Mouse (Mus musculus): ENCODE measurements around the gene Pear1. TPM values are rescaled to one million over a fixed set of nuclear protein-coding genes. Genes with fewer than 3 reads are reported as not detected.

Pear1 gene
- polyA plus RNA-seq, 1 experiment from 2014 or later: 5.7 TPM

GRCm38 (mm10) chr3:87809322-87809962, 14.7 kb downstream of the Pear1 start:
- Histone ChIP-seq H3K4me1 (replicated peaks) (no peaks in the 10 kb centered on the region), H3K9ac (no peak overlapping the region), H3K36me3 (replicated peaks) (no peaks in the 10 kb centered on the region), H3K27ac (replicated peaks) (no peak overlapping the region), H3K4me3 (replicated peaks) (no peak overlapping the region), H3K4me2 (peak overlapping the region; percentile 13; the same call in 1 of the 2 replicates), H3K27me3 (peaks cover 83% of the 10 kb centered on the region), H3K9me3 (replicated peaks) (no peaks in the 10 kb centered on the region)
- ATAC-seq (ENCODE audit: insufficient read depth): no peak
- 8% methylated on average over 28 of the region's 28 CpGs for WGBS (ENCODE audit: insufficient replicate concordance)

DNA sequence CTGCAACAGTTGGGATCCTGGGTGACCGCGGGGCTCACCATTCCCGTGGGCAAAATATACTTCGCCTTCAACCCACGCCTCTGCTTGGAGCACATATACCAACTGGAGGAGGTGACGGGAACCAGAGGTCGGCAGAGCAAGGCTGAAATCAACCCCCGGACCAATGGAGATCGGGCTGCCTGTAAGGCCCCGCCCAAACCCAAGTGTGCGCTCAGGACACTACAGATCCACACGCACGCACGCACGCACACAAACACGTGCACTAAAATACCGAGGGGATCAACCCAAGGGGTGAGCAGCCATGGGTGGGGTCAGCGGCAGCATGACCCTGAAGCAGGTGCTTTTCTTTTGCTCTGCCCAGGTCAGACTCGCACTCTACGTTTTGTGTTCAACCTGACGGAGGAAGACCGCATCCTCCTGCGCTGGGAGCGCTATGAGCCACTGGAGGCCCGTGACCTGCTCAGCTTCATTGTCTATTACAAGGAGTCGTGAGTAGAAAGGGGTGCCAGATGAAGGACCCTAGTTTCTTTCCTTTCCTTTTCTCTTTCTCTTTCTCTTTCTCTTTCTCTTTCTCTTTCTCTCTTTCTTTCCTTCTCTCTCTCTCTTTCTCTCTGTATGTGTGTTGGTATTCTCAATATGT, 19.9 kb downstream of the Pear1 start:
- Histone ChIP-seq H3K4me3 (replicated peaks) (peak overlapping the region; percentile 35), H3K4me2 (peak overlapping the region; percentile 55), H3K27ac (replicated peaks) (no peak overlapping the region), H3K9me3 (replicated peaks) (no peaks in the 10 kb centered on the region), H3K36me3 (replicated peaks) (no peaks in the 10 kb centered on the region), H3K27me3 (peaks cover 92% of the 10 kb centered on the region), H3K9ac (no peak overlapping the region), H3K4me1 (replicated peaks) (no peaks in the 10 kb centered on the region)
- WGBS (ENCODE audit: insufficient replicate concordance): 4% methylated on average over 26 of the region's 26 CpGs
- no peak for ATAC-seq (ENCODE audit: insufficient read depth)

DNA sequence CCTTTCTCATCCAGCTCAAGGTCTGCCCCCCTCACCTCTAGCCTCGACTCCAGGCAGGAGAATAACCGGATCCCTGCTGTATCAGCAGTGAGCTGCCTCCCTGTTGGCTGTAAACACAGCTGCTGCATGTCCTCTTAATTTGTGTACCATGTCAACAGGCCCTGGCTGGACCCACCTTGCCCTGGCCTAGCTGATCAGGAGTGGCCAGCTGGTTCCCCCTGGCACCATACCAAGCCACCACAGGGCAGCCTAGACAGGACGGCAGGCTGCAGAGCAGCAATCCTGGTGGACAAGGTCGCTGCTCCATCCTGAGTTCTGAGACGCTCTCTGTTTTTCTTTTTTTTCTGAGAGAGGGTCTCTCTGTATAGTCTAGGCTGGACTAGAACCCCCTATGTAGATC, 22.4 kb downstream of the Pear1 start:
- Histone ChIP-seq H3K27ac (replicated peaks) (no peak overlapping the region), H3K27me3 (peaks cover 100% of the 10 kb centered on the region), H3K4me2 (no peak overlapping the region), H3K4me3 (replicated peaks) (no peak overlapping the region), H3K9ac (no peak overlapping the region), H3K9me3 (replicated peaks) (no peaks in the 10 kb centered on the region), H3K36me3 (replicated peaks) (no peaks in the 10 kb centered on the region), H3K4me1 (replicated peaks) (no peaks in the 10 kb centered on the region; the same call in 1 of the 2 replicates)
- ATAC-seq (ENCODE audit: insufficient read depth): no peak
- 47% methylated on average over 5 of the region's 5 CpGs for WGBS (ENCODE audit: insufficient replicate concordance)

- Histone ChIP-seq H3K36me3 (replicated peaks) (no peaks in the 10 kb centered on the region), H3K9ac (no peak within 1 kb of the TSS), H3K4me2 (peak within 1 kb of the TSS; percentile 42), H3K4me1 (replicated peaks) (peaks cover 11% of the 10 kb centered on the region), H3K9me3 (replicated peaks) (no peaks in the 10 kb centered on the region), H3K27ac (replicated peaks) (no peak within 1 kb of the TSS), H3K4me3 (replicated peaks) (no peak within 1 kb of the TSS), H3K27me3 (peaks cover 100% of the 10 kb centered on the region)
- WGBS (ENCODE audit: insufficient replicate concordance): 2% methylated on average over 29 of the region's 29 CpGs
- ATAC-seq (ENCODE audit: insufficient read depth): no peak
Observed at GRCm38 (mm10) chr3:87796736-87797334, 27.3 kb downstream of the Pear1 start, which contains the start of gene Insrr. Gene Insrr, plus strand, starts transcription at chr3:87796951.

GRCm38 (mm10) chr3:87795336-87796277, 28.5 kb downstream of the Pear1 start:
- Histone ChIP-seq H3K9me3 (replicated peaks) (no peaks in the 10 kb centered on the region), H3K9ac (no peak overlapping the region), H3K4me1 (replicated peaks) (peaks cover 11% of the 10 kb centered on the region), H3K27me3 (peaks cover 100% of the 10 kb centered on the region), H3K36me3 (replicated peaks) (no peaks in the 10 kb centered on the region), H3K4me2 (peak overlapping the region; percentile 52), H3K4me3 (replicated peaks) (peak overlapping the region; percentile 20; the same call in 1 of the 2 replicates), H3K27ac (replicated peaks) (no peak overlapping the region)
- ATAC-seq (ENCODE audit: insufficient read depth): no peak
- 14% methylated on average over 33 of the region's 33 CpGs for WGBS (ENCODE audit: insufficient replicate concordance)

- Histone ChIP-seq H3K9me3 (replicated peaks) (no peaks in the 10 kb centered on the region), H3K4me3 (replicated peaks) (peak within 1 kb of the TSS; percentile 20; the same call in 1 of the 2 replicates), H3K36me3 (replicated peaks) (no peaks in the 10 kb centered on the region), H3K27me3 (peaks cover 94% of the 10 kb centered on the region), H3K9ac (no peak within 1 kb of the TSS), H3K27ac (replicated peaks) (no peak within 1 kb of the TSS), H3K4me2 (peak within 1 kb of the TSS; percentile 52), H3K4me1 (replicated peaks) (peaks cover 11% of the 10 kb centered on the region)
- 3% methylated on average over 45 of the region's 47 CpGs for WGBS (ENCODE audit: insufficient replicate concordance)
- no peak for ATAC-seq (ENCODE audit: insufficient read depth)
Observed at GRCm38 (mm10) chr3:87794922-87795325, 29.2 kb downstream of the Pear1 start, which contains the start of gene Ntrk1. Gene Ntrk1, minus strand, starts transcription at chr3:87795162.

DNA sequence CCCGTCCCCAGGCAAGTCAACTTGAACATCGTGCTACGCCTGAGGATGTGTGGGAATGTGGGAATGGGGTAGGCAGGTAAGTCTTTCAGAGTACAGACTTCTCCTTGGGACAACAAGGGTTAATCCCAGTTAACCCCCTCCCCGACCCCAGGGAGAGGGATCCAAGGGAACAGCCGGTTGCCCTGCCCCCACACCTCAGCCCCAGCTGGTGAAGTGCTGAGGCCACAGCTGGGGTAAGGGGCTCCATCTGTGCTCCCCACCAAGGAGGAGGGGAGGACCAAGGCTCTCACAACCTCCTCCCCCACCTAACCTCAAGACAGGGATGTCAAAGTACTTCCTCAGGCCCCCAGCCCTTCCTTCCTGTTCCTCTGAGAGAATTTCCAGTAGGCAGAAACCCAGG, 34.3 kb downstream of the Pear1 start:
- no peak for ATAC-seq (ENCODE audit: insufficient read depth)
- peaks cover 42% of the 10 kb centered on the region for H3K27me3 ChIP-seq
- H3K27ac ChIP-seq (replicated peaks): no peak overlapping the region
- no peaks in the 10 kb centered on the region for H3K9me3 ChIP-seq (replicated peaks)
- no peak overlapping the region for H3K4me3 ChIP-seq (replicated peaks)
- no peak overlapping the region for H3K4me2 ChIP-seq
- H3K4me1 ChIP-seq (replicated peaks): peaks cover 2% of the 10 kb centered on the region
- no peak overlapping the region for H3K9ac ChIP-seq
- H3K36me3 ChIP-seq (replicated peaks): no peaks in the 10 kb centered on the region
- 34% methylated on average over 5 of the region's 5 CpGs for WGBS (ENCODE audit: insufficient replicate concordance)

DNA sequence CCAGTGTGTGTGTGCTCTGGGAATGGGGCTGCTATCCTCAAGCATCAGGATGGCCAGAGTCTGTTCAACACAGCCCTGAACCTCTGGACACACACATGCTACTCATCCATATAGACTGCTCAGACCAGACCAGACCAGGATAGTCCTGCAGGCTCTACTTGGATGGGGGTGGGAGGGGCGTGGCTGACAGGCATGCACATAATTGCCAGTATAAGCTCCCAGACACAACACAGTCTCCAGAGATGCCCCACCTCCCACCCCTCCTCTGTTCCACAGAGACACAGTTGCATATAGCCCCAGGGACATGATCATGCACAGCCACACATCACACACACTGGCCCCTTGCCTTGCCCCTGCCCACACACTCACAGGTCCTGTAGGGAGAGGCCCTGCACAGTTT, 34.9 kb downstream of the Pear1 start:
- 32% methylated on average over 1 of the region's 1 CpGs for WGBS (ENCODE audit: insufficient replicate concordance)
- no peak overlapping the region for H3K27ac ChIP-seq (replicated peaks)

GRCm38 (mm10) chr3:87785626-87786214, 38.4 kb downstream of the Pear1 start:
- H3K27me3 ChIP-seq: peaks cover 2% of the 10 kb centered on the region
- 44% methylated on average over 6 of the region's 6 CpGs for WGBS (ENCODE audit: insufficient replicate concordance)
- no peaks in the 10 kb centered on the region for H3K4me1 ChIP-seq (replicated peaks)
- no peaks in the 10 kb centered on the region for H3K36me3 ChIP-seq (replicated peaks)
- H3K4me3 ChIP-seq (replicated peaks): no peak overlapping the region
- H3K27ac ChIP-seq (replicated peaks): no peak overlapping the region
- no peak overlapping the region for H3K9ac ChIP-seq
- no peak overlapping the region for H3K4me2 ChIP-seq
- H3K9me3 ChIP-seq (replicated peaks): no peaks in the 10 kb centered on the region
- ATAC-seq (ENCODE audit: insufficient read depth): no peak

More for the DNA sequence above, 34.9 kb downstream of the Pear1 start:
- H3K4me1 ChIP-seq (replicated peaks): no peaks in the 10 kb centered on the region
- no peak overlapping the region for H3K4me3 ChIP-seq (replicated peaks)
- H3K4me2 ChIP-seq: no peak overlapping the region
- no peaks in the 10 kb centered on the region for H3K9me3 ChIP-seq (replicated peaks)
- ATAC-seq (ENCODE audit: insufficient read depth): no peak
- H3K9ac ChIP-seq: no peak overlapping the region
- H3K27me3 ChIP-seq: peaks cover 37% of the 10 kb centered on the region
- H3K36me3 ChIP-seq (replicated peaks): no peaks in the 10 kb centered on the region

DNA sequence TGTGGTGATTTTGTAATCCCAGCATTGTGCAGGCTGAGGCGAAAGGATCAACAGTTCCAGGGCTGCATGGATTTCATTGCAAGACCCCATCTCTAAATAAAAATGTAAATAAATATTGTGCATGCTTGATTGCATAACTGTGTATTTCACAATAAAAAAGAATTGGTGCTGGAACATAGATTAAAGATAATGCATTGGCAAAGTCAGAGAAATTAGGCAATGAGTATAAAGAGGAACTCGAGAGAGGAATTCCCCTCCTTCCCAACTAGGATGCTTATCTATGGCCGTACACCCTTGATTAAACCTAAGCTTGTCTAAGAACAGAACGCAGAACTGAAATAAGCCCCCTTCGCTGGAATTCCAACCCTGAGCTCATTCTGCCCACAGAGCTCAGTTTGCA, 39.0 kb downstream of the Pear1 start:
- Histone ChIP-seq H3K36me3 (replicated peaks) (no peaks in the 10 kb centered on the region), H3K27me3 (no peaks in the 10 kb centered on the region), H3K4me1 (replicated peaks) (no peaks in the 10 kb centered on the region), H3K27ac (replicated peaks) (no peak overlapping the region), H3K4me3 (replicated peaks) (no peak overlapping the region), H3K4me2 (no peak overlapping the region), H3K9me3 (replicated peaks) (no peaks in the 10 kb centered on the region), H3K9ac (no peak overlapping the region)
- ATAC-seq (ENCODE audit: insufficient read depth): no peak
- WGBS (ENCODE audit: insufficient replicate concordance): 44% methylated on average over 5 of the region's 5 CpGs
